Mouse (Mus musculus): ENCODE results near the gene Gm20388. TPM values are rescaled to one million over a fixed set of nuclear protein-coding genes. Genes with fewer than 3 reads are reported as not detected.

Gm20388 gene
- total and polyA plus RNA-seq, 2 experiments from 2014 or later, result 17.3 TPM; not detected in 1

GRCm38 (mm10) chr8:121966110-121966509 lies 2055.5 kb downstream of the Gm20388 start:
- no peaks in the 10 kb centered on the region for H3K36me3 ChIP-seq (replicated peaks; ENCODE audit: control insufficient read depth, insufficient read depth, low read length)
- WGBS, result 51% methylated on average over 5 of the region's 5 CpGs
- H3K4me2 ChIP-seq (ENCODE audit: low read depth, low read length), result no peak overlapping the region
- H3K9me3 ChIP-seq (replicated peaks; ENCODE audit: control insufficient read depth, low read length), result no peaks in the 10 kb centered on the region
- H3K4me1 ChIP-seq (ENCODE audit: control insufficient read depth, insufficient read depth), result peaks cover 41% of the 10 kb centered on the region
- no peak overlapping the region for H3K27ac ChIP-seq (ENCODE audit: low read depth)
- DNase-seq (ENCODE audit: low spot score) (no peak), ATAC-seq (ENCODE audit: insufficient read depth, low read depth) (no peak)
- TF ChIP-seq EP300 (IDR thresholded peaks at IDR 0.05; ENCODE audit: low read depth), result no peak
- H3K4me3 ChIP-seq (ENCODE audit: low read depth, low read length), result no peak overlapping the region
- no peak overlapping the region for H3K9ac ChIP-seq (replicated peaks; ENCODE audit: low read depth, low read length)
- no peaks in the 10 kb centered on the region for H3K27me3 ChIP-seq (ENCODE audit: control insufficient read depth, insufficient read depth, low read length)

- H3K4me1 ChIP-seq (ENCODE audit: control insufficient read depth, insufficient read depth), result peaks cover 41% of the 10 kb centered on the region
- TF ChIP-seq EP300 (IDR thresholded peaks at IDR 0.05; ENCODE audit: low read depth), result no peak
- TF ChIP-seq CTCF (IDR thresholded peaks at IDR 0.05; ENCODE audit: low read depth), result no peak
- H3K4me2 ChIP-seq (ENCODE audit: low read depth, low read length), result no peak overlapping the region
- H3K27me3 ChIP-seq (ENCODE audit: control insufficient read depth, insufficient read depth, low read length), result no peaks in the 10 kb centered on the region
- ATAC-seq (ENCODE audit: insufficient read depth, low read depth) (peak; percentile 15; the same call in 1 of the 2 replicates), DNase-seq (ENCODE audit: low spot score) (no peak)
- H3K9ac ChIP-seq (replicated peaks; ENCODE audit: low read depth, low read length), result no peak overlapping the region; the same call in 1 of the 2 replicates
- 73% methylated on average over 7 of the region's 7 CpGs for WGBS
- no peak overlapping the region for H3K27ac ChIP-seq (ENCODE audit: low read depth)
- H3K36me3 ChIP-seq (replicated peaks; ENCODE audit: control insufficient read depth, insufficient read depth, low read length), result no peaks in the 10 kb centered on the region
- H3K4me3 ChIP-seq (ENCODE audit: low read depth, low read length), result no peak overlapping the region
- no peaks in the 10 kb centered on the region for H3K9me3 ChIP-seq (replicated peaks; ENCODE audit: control insufficient read depth, low read length)
Measured at GRCm38 (mm10) chr8:121966714-121967448, 2056.2 kb downstream of the Gm20388 start.

GRCm38 (mm10) chr8:121967977-121968376 lies 2057.3 kb downstream of the Gm20388 start:
- peaks cover 41% of the 10 kb centered on the region for H3K4me1 ChIP-seq (ENCODE audit: control insufficient read depth, insufficient read depth)
- no peaks in the 10 kb centered on the region for H3K27me3 ChIP-seq (ENCODE audit: control insufficient read depth, insufficient read depth, low read length)
- no peak overlapping the region for H3K9ac ChIP-seq (replicated peaks; ENCODE audit: low read depth, low read length)
- peak overlapping the region; percentile 46 for H3K27ac ChIP-seq (ENCODE audit: low read depth)
- TF ChIP-seq EP300 (IDR thresholded peaks at IDR 0.05; ENCODE audit: low read depth) (no peak), CTCF (IDR thresholded peaks at IDR 0.05; ENCODE audit: low read depth) (no peak)
- 53% methylated on average over 4 of the region's 4 CpGs for WGBS
- no peak overlapping the region for H3K4me3 ChIP-seq (ENCODE audit: low read depth, low read length)
- ATAC-seq (ENCODE audit: insufficient read depth, low read depth) (no peak), DNase-seq (ENCODE audit: low spot score) (no peak)
- H3K9me3 ChIP-seq (replicated peaks; ENCODE audit: control insufficient read depth, low read length), result no peaks in the 10 kb centered on the region
- H3K36me3 ChIP-seq (replicated peaks; ENCODE audit: control insufficient read depth, insufficient read depth, low read length), result no peaks in the 10 kb centered on the region
- no peak overlapping the region for H3K4me2 ChIP-seq (ENCODE audit: low read depth, low read length)

- Histone ChIP-seq H3K9ac (replicated peaks; ENCODE audit: low read depth, low read length) (no peak overlapping the region), H3K36me3 (replicated peaks; ENCODE audit: control insufficient read depth, insufficient read depth, low read length) (no peaks in the 10 kb centered on the region), H3K4me3 (ENCODE audit: low read depth, low read length) (no peak overlapping the region), H3K4me1 (ENCODE audit: control insufficient read depth, insufficient read depth) (peaks cover 41% of the 10 kb centered on the region), H3K4me2 (ENCODE audit: low read depth, low read length) (no peak overlapping the region), H3K9me3 (replicated peaks; ENCODE audit: control insufficient read depth, low read length) (no peaks in the 10 kb centered on the region), H3K27ac (ENCODE audit: low read depth) (peak overlapping the region; percentile 46), H3K27me3 (ENCODE audit: control insufficient read depth, insufficient read depth, low read length) (no peaks in the 10 kb centered on the region)
- DNase-seq (ENCODE audit: low spot score) (no peak), ATAC-seq (ENCODE audit: insufficient read depth, low read depth) (no peak)
- TF ChIP-seq CTCF (IDR thresholded peaks at IDR 0.05; ENCODE audit: low read depth) (no peak), EP300 (IDR thresholded peaks at IDR 0.05; ENCODE audit: low read depth) (no peak)
- 37% methylated on average over 4 of the region's 4 CpGs for WGBS
Measured at GRCm38 (mm10) chr8:121968542-121968941, 2057.9 kb downstream of the Gm20388 start.

GRCm38 (mm10) chr8:121970225-121970624 lies 2059.6 kb downstream of the Gm20388 start:
- H3K9me3 ChIP-seq (replicated peaks; ENCODE audit: control insufficient read depth, low read length), result no peaks in the 10 kb centered on the region
- no peaks in the 10 kb centered on the region for H3K27me3 ChIP-seq (ENCODE audit: control insufficient read depth, insufficient read depth, low read length)
- no peak overlapping the region for H3K27ac ChIP-seq (ENCODE audit: low read depth)
- peaks cover 14% of the 10 kb centered on the region for H3K36me3 ChIP-seq (replicated peaks; ENCODE audit: control insufficient read depth, insufficient read depth, low read length)
- peaks cover 29% of the 10 kb centered on the region for H3K4me1 ChIP-seq (ENCODE audit: control insufficient read depth, insufficient read depth)
- no peak for DNase-seq (ENCODE audit: low spot score)
- no peak overlapping the region for H3K4me3 ChIP-seq (ENCODE audit: low read depth, low read length)
- WGBS, result 85% methylated on average over 8 of the region's 8 CpGs
- ATAC-seq (ENCODE audit: insufficient read depth, low read depth), result no peak
- no peak for TF ChIP-seq CTCF (IDR thresholded peaks at IDR 0.05; ENCODE audit: low read depth)
- TF ChIP-seq EP300 (IDR thresholded peaks at IDR 0.05; ENCODE audit: low read depth), result no peak
- no peak overlapping the region for H3K9ac ChIP-seq (replicated peaks; ENCODE audit: low read depth, low read length)
- no peak overlapping the region for H3K4me2 ChIP-seq (ENCODE audit: low read depth, low read length)
